Mouse (Mus musculus): ENCODE results near the gene Olfr1310.
"Not testable (repeated sequence)": the region's sequence is repeated elsewhere in the genome, so short reads cannot be mapped to it uniquely, and the experiment has no call there.

Olfr1310 gene

DNA sequence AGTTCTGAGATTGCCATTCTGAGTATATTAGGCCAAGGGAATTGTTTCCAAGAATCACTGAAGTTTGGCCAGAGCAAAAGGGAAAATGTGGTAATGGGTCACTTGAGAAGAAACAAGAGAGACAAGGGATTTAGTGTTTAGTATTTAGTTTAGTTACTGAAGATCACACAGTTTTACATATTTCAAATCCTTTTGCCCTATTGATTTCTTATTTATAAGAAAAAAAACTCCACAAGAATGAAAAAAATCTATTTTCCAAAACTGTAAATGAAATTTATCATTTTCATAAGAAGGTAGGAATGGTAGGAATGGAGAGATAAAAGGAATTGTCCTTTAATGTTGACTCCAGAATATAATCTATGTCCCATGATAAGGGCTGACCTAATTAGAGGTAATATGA, at the start of gene Olfr1310:
TSS of gene Olfr1310 (minus strand) at position 101 of the 400 bp plus-strand sequence.
- no peak for DNase-seq

DNA sequence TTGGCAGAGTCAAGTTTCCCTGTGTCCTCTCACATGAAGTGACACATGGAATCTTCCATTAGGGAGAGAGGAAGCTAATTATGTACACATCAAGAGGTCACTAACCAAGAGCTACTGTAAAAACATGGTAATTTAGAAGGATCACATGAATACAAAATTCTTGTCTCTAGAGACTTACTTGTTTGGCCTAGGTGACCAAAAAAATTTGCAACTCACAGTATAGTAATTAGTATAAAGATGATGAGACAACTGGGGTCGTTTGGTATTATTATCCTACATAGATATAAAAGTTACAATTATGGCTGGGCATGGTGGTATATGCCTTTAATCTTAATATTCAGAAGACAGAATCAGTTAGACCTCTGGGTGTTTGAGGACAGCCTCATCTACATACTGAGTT, 37.6 kb upstream of the Olfr1310 start, which contains the start of gene Olfr1312:
TSS of gene Olfr1312 (minus strand) at position 101 of the 400 bp plus-strand sequence.
- DNase-seq: no peak

DNA sequence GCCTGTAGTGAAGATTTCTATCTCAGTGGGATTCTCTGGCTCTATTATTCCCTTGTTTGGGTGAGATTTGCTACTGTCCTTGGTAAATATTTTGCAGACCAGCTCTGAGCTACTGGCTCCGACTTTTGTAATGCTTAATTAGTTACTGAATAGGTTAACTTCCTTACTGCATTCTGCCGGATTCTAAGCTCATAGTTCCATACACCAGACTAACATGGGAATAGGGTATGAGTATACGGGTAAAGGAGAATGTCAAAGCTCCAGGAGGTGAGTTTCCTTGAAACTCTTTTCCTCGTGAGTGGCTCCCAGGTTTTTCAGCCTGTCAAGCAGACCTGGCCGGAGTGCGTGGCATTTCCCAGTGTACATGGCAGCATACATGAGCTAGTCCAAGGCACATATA, 14.5 kb upstream of the Olfr1310 start:
- not testable (repeated sequence) for DNase-seq

DNA sequence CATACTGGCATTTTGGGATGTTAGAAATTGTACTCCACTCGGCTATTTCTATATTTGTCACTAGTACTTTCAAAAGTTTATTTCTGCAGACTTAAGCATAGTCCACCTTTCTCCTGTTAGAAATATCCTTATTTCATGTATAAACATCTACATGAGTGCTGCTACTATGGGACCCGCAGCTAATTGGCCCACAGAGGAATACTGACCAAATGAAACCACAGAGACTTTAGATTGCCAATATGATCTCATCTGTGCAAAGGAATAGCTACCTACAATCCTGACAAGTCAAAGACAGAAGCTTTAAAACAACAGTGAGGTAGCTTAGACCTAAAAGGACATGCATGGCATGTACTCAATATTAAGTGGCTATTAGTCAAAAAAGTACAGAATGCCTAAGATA, 11.8 kb upstream of the Olfr1310 start, which contains the start of gene Olfr1311:
TSS of gene Olfr1311 (minus strand) at position 101 of the 400 bp plus-strand sequence.
- no peak for DNase-seq

DNA sequence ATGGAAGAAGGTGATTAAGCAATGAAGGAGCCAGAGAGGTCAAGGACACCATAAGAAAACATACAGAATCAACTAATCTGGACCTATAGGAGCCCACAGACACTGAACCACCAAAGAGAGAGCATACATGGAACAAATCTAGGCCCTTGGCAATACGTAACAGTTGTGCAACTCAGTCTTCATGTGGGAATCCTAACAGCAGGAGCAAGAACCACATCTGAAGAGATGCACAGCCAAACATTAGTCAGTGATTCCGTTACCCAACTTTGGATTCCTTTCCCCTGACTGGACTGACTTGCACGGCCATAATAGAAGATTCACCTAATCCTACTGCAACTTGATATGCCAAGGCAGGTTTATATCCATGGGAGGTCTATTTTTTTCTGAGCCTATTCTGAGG, 2.4 kb upstream of the Olfr1310 start:
- DNase-seq: no peak

DNA sequence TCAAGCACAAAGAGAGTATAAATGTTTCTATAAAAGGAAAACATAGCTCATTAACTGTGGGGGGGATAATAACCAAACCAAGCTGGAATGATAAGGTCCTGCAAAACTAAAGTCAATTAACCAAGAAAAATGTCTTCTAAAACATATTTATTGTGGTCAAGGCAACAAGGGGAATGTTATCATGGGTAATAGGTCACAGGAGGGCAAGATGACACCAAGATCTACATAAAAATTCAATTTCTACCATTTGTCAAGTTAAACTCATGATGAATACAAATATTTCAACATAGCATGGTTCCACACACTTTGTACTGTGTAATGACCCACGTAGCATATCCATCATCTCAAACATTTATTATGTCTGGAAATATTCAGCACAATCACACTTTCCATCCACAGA, 22.3 kb downstream of the Olfr1310 start, which contains the start of gene Olfr1309:
TSS of gene Olfr1309 (minus strand) at position 101 of the 400 bp plus-strand sequence.
- DNase-seq: no peak

DNA sequence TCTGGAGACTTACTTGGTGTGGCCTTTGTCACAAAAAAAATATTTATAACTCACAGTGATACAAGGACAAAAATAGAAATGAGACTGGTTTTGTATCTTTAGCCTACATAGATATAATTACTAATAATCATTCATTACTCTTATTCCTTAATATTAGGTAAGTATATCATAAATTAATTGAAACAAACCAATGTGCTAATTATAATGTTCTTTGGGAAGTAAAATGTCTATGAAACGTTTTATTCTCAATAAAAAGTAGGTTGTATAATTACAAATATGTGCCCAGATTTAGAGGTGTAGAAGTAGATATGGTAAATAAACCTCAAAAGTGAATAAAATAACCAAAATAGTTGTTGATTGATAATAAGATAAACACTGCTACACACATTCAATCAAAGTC, 47.7 kb downstream of the Olfr1310 start, which contains the start of gene Olfr1308:
TSS of gene Olfr1308 (minus strand) at position 101 of the 400 bp plus-strand sequence.
- no peak for DNase-seq
